Mouse (Mus musculus): ENCODE measurements around the gene Rin2.

Rin2 gene

GRCm38 (mm10) chr2:145675142-145675755 is at the start of gene Rin2:
Rin2 (plus strand) TSS chr2:145675215.
- peak; percentile 78 to 85 for DNase-seq

- DNase-seq: no peak
These were observed 43.8 kb upstream of the Rin2 start for GRCm38 (mm10) chr2:145631123-145631798.

DNA sequence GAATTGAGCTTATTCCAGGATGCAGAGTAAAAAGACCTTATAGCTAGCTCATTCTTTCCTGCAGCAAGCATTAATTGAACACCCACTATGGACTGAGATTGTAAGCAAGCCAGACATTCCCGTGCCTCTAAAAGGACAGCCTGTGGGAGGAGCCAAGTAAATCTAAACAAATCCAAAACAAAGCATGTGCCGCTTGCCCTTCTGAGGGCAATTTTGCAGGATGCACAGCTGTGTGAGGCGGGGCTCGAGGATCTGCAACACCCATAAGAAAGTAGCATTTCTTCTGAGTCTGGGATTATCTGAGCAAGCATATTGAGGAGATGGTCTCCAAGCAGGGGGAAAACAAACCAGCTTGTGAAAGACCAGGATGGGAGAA is 43.2 kb upstream of the Rin2 start:
- DNase-seq: no peak

DNA sequence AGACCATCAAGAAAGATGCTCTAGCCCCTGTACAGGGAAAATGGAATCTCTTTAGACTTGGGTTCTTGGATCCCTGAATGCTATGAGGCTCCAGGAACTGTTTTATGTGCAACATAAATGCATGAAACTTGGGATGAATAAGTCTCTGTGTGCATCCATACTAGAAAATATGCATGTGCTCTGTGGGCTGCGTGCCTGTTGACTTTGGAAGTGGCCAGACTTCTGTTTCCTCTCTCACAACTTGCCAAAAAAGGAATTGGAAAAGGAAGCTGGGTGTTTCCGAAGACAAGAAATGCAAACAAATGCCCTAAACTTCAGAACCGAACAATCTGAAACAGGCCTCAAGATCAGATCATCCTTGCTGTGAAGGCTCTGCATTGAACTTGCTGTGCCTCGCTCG is 41.2 kb upstream of the Rin2 start:
- no peak for DNase-seq

DNA sequence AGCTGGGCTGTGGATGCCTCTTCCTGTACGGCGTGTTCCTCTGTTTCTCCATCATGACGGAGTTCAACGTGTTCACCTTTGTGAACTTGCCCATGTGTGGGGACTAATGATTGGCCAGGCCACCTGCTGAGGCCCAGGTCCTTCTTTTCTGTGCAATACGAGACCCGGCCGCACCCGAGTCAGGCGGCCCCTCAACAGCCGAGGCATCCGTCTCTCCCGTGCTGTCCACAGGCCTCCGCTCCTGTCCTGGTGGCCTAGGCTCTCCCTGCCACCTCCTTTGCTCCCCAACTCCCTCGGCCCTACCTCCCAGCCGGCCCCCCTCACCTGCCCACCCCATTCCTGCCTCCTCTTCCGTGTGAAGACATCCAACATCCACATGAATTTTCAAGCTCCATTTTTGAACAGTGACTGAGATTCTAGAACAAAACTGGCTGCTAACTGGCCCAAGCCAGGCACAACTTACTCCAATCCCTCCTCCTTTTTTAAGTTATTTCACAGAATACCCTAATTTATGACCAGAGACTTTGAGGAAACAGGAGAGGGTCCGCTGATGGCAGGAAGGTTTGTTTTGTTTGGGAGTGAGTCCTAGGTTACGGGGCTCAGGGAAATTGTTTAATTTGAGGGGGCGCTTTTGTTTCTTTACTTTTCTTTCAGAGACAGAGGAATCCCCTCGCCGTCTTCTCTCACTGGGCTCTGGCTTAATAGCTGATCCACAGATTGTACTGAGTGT is 34.6 kb upstream of the Rin2 start:
- no peak for DNase-seq

GRCm38 (mm10) chr2:145655373-145655960 is 19.5 kb upstream of the Rin2 start:
- no peak for DNase-seq

- no peak for DNase-seq
These were observed 18.9 kb upstream of the Rin2 start for GRCm38 (mm10) chr2:145656121-145656520.

GRCm38 (mm10) chr2:145656716-145657115 is 18.3 kb upstream of the Rin2 start:
- DNase-seq: no peak

DNA sequence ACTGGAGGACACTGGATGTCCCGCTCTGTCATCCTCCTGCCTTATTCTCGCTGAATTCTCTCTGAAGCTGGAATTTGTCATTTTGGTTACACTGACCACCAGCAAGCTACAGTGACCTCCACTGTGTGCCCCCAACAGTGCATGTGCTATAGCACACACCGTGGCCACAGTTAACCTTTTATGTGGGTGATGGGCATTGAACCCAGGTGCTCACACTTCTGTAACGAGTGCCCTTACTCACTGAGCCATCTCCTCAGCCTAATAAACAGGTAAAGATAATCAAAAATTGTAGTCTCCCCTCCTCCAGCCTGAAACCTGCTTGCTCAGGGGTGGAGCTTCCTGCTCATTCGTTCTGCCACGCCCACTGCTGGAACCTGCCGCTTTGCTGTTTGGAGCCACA is 13.8 kb upstream of the Rin2 start:
- no peak for DNase-seq

GRCm38 (mm10) chr2:145663899-145664298 is 11.1 kb upstream of the Rin2 start:
- peak in 1 of 2 experiments; percentile 14 for DNase-seq

GRCm38 (mm10) chr2:145664311-145664710 is 10.7 kb upstream of the Rin2 start:
- DNase-seq: peak in 1 of 2 experiments; percentile 31

DNA sequence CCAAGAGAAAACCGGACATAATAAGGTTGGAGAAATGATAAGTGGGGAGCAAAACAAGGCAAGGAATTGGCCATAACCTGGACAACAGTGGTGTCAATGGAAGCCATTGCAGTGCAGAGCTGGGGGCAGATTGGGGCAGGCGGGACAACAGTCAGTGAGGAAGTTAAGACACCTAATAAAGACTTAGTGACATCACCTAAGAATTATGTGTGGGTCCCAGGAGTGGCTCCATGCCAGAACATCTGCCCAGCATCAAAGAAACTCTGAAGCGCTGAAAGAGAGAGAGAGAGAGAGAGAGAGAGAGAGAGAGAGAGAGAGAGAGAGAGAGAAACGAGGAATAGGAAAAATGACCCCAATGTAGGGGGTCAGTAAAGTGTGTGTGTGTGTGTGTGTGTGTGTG is 6.9 kb upstream of the Rin2 start:
- no peak for DNase-seq

DNA sequence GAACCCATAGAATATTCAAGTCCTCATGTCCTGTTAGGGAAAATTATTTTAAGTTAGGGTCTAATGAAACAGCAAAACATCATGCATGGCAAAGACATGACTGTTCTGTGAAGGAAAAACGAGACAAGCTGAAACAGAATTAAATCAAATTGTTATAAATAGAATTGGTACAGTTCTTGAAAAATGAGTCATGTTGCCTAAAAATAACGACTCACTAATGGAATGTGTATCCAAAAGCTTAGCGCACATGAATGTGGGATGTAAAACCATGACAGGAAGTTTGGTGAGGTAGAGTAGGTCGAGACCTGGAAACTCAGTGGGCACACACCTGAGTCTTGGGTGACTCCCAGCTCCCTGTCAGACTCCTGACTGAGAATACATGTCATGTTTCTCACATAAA is 4.9 kb upstream of the Rin2 start:
- DNase-seq: no peak

GRCm38 (mm10) chr2:145674496-145675141 is 396 bp upstream of the Rin2 start:
- no peak for DNase-seq

- peak; percentile 59 to 78 for DNase-seq
These were observed 935 bp downstream of the Rin2 start for GRCm38 (mm10) chr2:145675756-145676543.

- DNase-seq: no peak
These were observed 1.5 kb downstream of the Rin2 start for GRCm38 (mm10) chr2:145676544-145676925.

GRCm38 (mm10) chr2:145676936-145677335 is 1.9 kb downstream of the Rin2 start:
- DNase-seq: no peak

GRCm38 (mm10) chr2:145680141-145680540 is 5.1 kb downstream of the Rin2 start:
- DNase-seq: no peak

- DNase-seq: no peak
These were observed 5.7 kb downstream of the Rin2 start for GRCm38 (mm10) chr2:145680762-145681161.

- DNase-seq: no peak
These were observed 6.6 kb downstream of the Rin2 start for GRCm38 (mm10) chr2:145681626-145682025.

- DNase-seq: no peak
These were observed 7.9 kb downstream of the Rin2 start for GRCm38 (mm10) chr2:145682924-145683323.

DNA sequence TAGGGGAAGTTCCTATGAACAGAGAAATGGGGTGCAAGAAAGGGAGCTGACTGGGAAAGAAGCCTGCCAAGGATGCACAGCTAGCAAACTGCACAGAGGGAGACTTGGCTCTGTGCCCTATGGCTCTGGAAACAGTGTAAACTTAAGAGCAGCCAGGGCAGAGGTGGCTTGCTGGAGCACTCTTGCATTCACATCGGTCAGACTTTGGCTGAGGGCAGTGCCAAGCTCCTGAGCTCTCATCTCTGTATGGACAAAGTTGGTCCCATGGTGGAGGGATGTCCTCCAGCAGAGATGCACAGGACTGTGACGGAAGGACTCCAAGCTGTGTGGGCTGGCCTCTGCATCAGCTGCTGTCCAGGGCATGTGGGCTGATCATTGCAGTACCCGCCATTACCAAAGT is 8.5 kb downstream of the Rin2 start:
- peak; percentile 78 to 80 for DNase-seq

Data from kidney, adult 8-10 months (tissue).